Mouse (Mus musculus) ovary, adult 18-20 months (tissue): ENCODE results near the gene Mrps11.

Experiments
- DNase-seq: peaks from one replicate; pipeline ENCODE4 v3.0.0; 2022; ENCODE audit warnings: low spot score, mixed read lengths

Gene Mrps11

GRCm38 (mm10) chr7:78793895-78794570 lies 11.1 kb downstream of the Mrps11 start:
- no peak for DNase-seq

- DNase-seq, result peak; percentile 21
Observed at GRCm38 (mm10) chr7:78794571-78795092, 11.7 kb downstream of the Mrps11 start.

- DNase-seq, result no peak
Observed at GRCm38 (mm10) chr7:78796624-78797023, 13.7 kb downstream of the Mrps11 start.

- DNase-seq, result no peak
Observed at GRCm38 (mm10) chr7:78797843-78798455, 15.0 kb downstream of the Mrps11 start.

- DNase-seq, result no peak
Observed at GRCm38 (mm10) chr7:78799730-78800496, 17.0 kb downstream of the Mrps11 start.

GRCm38 (mm10) chr7:78803841-78804240 lies 20.9 kb downstream of the Mrps11 start:
- DNase-seq, result no peak

- DNase-seq, result no peak
Observed at GRCm38 (mm10) chr7:78807192-78807591, 24.3 kb downstream of the Mrps11 start.

GRCm38 (mm10) chr7:78813791-78814190 lies 30.9 kb downstream of the Mrps11 start:
- peak; percentile 66 for DNase-seq

GRCm38 (mm10) chr7:78814766-78815165 lies 31.8 kb downstream of the Mrps11 start:
- no peak for DNase-seq

GRCm38 (mm10) chr7:78818336-78818735 lies 35.4 kb downstream of the Mrps11 start:
- DNase-seq, result no peak

- no peak for DNase-seq
Observed at GRCm38 (mm10) chr7:78826682-78827385, 43.9 kb downstream of the Mrps11 start.

- DNase-seq, result no peak
Observed at GRCm38 (mm10) chr7:78827749-78828362, 44.9 kb downstream of the Mrps11 start.

GRCm38 (mm10) chr7:78835656-78836055 lies 52.7 kb downstream of the Mrps11 start:
- no peak for DNase-seq

GRCm38 (mm10) chr7:78837250-78837649 lies 54.3 kb downstream of the Mrps11 start:
- no peak for DNase-seq

- DNase-seq, result no peak
Observed at GRCm38 (mm10) chr7:78841601-78842000, 58.7 kb downstream of the Mrps11 start.
